Mouse (Mus musculus): Measurements from ENCODE around the gene Dpp8. TPM values are rescaled to one million over a fixed set of nuclear protein-coding genes. Genes with fewer than 3 reads are reported as not detected.

The Dpp8 gene
- total RNA-seq, 2 experiments from 2014 or later, result 166 to 172 TPM

DNA sequence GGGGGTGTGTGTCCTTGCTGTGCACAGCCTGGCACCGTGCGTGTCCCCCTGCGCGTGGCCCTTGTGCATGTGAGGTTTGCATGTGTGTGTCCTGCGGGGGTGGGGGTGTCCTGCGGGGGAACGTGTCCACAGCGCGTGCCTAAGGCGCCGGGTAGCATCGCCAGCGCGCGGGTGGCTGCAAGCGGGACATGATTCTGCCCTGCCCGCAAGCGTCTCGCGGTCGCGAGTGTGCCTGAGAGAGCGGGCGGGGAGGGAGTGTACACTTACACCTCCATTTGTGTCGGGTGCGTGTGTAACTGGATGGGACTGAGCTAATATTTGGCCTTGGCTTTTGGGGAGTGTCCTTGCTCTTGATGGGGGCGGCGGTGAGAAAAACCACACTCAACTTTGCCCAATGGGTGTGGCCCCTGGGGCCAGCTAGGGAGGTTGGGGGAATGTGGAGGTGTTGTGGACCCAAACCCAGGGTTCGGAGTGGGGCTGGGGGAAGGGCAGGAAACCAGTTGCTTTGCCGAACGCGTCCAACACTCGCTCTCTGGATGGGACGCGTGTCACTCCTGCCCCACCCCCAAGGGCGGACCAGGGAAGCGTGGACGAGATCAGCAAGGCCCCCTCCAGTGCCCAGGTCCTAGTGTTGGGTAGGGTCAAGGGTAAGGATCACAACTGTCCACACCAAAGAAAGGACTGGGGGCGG, 69.6 kb downstream of the Dpp8 start:
- no peak for TF ChIP-seq CTCF (IDR thresholded peaks at IDR 0.05)
- peak overlapping the region; percentile 86 for H3K27ac ChIP-seq
- peak; percentile 28 to 41 for DNase-seq (ENCODE audit: extremely low spot score in 1 of 2, low spot score in 2 of 2)
- intact Hi-C loops (cut with DNase I), result no loop called here
- peak overlapping the region; percentile 68 for H3K4me3 ChIP-seq

DNA sequence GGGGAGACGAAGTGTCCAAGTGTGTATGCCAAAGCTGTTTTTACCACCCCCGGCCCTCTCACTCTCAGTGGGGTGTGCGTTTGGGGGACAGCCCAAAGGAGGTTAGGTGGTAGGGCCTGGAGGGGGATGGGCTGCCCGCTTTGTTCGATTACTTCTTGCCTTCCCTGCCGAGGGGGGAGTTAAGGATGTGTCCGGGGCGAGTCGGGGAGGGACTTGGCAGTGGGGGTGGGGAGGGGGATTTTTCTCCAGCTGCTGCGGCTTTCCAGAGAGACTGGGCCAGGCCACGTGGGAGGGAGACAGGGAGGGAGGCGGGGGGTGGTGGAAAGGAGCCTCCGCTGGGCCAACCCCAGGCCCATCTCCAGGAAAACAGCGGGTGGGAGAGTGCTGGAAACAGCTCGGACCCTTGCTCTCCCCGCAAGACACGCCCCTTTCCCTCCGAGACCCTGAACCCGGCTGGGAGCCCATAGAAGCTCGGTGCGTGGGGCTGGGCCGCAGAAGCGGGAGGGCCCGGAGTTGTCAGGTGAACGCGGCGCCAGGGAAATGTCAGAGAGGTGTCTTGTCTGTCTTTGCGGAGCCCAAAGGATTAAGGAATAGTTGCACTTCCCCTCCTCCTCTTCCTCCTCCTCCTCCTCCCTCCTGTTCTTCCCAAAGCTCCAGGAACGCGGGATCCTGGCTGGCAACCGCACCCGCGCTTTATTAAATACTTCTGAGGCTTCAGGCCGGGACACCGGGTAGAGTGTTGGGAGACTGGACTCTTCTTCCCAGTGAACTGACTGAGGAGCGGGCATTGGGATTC, 70.4 kb downstream of the Dpp8 start:
- TF ChIP-seq CTCF (IDR thresholded peaks at IDR 0.05), result no peak
- peak in 1 of 2 experiments; percentile 23 for DNase-seq (ENCODE audit: extremely low spot score in 1 of 2, low spot score in 2 of 2)
- intact Hi-C loops (cut with DNase I), result no loop called here
- Histone ChIP-seq H3K4me3 (peak overlapping the region; percentile 68), H3K27ac (peak overlapping the region; percentile 86)

DNA sequence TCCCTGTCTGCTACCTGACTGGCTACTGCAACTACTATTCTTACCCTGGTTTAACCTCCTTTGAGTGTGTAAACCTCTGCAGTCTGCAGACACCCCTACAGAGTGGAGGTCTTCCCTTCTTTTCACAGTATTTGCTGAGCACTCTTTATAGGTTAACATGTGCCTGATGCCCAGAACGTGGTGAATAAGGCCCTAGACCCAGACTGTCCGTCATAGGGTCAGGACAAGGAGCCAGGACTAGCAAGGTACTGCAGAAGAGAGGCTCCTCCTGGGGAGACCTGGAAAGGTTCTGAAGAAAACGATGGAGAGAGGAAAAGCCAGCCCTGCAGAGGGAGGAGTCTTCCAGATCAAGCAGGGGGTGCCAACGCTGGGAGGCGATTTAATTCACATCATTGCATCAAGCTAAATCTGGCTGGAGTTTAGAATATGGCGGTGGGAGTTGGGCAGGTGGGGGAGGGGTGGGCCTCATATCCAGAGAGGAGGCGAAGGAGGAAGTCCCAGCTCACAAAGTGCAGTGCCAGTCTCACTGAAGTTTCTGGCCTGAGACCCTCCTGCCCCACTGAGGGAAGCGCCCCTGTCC, 71.0 kb downstream of the Dpp8 start:
- intact Hi-C loops (cut with DNase I), result no loop called here
- peak overlapping the region; percentile 68 for H3K4me3 ChIP-seq
- no peak for DNase-seq (ENCODE audit: extremely low spot score in 1 of 2, low spot score in 2 of 2)
- TF ChIP-seq CTCF (IDR thresholded peaks at IDR 0.05), result no peak
- H3K27ac ChIP-seq, result peak overlapping the region; percentile 5; the same call in 1 of the 2 replicates

DNA sequence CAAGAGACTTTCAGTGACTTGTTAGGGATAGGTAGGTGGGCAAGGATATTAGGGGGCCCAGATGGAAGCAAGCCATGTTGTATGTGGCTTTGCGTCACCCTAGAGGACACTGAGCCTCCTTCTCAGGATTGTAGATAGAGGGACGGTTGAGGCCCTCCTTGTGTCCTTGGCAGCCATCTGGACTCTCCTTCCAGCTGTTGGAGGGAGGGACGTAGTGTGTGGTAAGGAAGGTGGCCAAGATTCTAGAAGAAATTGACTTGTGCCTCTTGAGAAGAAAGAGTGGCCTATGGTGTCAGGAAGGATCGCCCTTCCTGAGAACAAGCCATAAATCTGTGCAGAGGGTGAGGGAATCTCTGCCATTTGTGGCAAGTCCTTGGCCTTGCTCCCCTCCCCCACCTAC, 74.6 kb downstream of the Dpp8 start:
- no peak for TF ChIP-seq CTCF (IDR thresholded peaks at IDR 0.05)
- Histone ChIP-seq H3K27ac (no peak overlapping the region), H3K4me3 (no peak overlapping the region)
- no peak for DNase-seq (ENCODE audit: extremely low spot score in 1 of 2, low spot score in 2 of 2)
- intact Hi-C loops (cut with DNase I), result no loop called here

DNA sequence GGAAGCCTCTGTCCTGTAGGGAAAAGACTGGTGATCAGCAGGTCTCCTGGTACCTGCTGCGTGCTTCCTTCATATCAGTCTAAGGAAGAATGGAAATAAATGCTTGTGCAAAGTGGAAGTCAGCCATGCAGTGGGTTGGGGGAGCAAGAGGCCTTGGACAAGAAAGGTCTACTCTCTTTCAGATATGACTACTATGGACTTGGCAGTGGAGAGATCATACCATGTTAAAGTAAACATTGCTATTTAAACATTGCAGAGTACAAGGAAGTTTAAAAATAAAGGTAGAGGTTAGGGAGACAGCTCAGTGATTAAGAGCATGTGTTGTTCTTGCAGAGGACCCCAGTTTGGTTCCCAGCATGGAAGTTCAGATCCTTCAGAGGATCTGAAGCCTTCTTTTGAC, 75.7 kb downstream of the Dpp8 start:
- H3K4me3 ChIP-seq, result no peak overlapping the region
- no peak for DNase-seq (ENCODE audit: extremely low spot score in 1 of 2, low spot score in 2 of 2)
- TF ChIP-seq CTCF (IDR thresholded peaks at IDR 0.05), result no peak
- no peak overlapping the region for H3K27ac ChIP-seq
- intact Hi-C loops (cut with DNase I), result no loop called here

DNA sequence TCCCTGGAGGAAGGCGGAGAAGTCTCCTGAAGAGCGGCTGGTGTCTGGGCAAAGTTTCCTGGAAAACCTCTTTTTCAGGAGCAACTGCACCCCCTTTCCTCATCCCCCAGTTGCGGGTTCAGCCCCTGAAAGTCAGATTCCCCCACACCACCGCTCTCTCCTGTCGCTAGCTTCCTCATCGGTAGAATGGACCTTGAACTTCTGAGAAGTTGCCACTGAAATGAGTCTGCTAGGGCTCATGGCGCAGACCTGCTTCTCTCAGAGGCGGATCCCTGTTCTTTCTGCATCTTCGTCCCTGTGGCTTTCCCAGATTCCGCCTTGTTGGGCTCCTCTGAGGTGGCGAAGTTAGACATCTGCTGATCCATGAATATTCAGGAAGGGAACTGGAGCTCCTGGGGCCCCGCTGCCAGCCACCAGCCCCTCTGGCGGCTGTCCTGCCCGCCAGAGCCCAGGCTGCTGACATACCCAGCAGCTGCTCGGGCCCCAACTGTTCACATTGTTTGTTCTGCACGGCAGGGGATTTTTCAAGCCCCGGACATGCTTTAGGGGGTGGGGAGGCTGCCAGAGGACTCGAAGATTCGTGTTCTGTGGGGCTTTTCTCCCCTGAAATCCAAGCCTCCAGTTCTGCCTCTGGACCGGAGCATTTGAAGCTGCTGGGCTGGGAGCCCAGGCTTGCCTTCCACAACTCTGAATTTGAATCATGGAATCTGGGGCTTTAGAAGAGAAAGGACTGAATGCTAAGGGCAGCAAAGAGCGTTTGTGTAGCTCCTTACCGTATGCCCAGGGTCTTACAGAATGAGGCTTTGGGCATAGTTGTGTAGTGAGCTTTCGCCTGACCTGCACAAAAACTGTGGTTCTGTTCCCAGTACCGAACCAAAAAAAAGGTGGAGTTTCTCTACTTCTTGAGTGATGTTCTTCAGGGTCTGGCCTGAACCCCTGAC, 77.2 kb downstream of the Dpp8 start:
- no peak overlapping the region for H3K4me3 ChIP-seq
- intact Hi-C loops (cut with DNase I), result no loop called here
- peak; percentile 21 to 37 for DNase-seq (ENCODE audit: extremely low spot score in 1 of 2, low spot score in 2 of 2)
- peak overlapping the region; percentile 75 for H3K27ac ChIP-seq
- no peak for TF ChIP-seq CTCF (IDR thresholded peaks at IDR 0.05)

DNA sequence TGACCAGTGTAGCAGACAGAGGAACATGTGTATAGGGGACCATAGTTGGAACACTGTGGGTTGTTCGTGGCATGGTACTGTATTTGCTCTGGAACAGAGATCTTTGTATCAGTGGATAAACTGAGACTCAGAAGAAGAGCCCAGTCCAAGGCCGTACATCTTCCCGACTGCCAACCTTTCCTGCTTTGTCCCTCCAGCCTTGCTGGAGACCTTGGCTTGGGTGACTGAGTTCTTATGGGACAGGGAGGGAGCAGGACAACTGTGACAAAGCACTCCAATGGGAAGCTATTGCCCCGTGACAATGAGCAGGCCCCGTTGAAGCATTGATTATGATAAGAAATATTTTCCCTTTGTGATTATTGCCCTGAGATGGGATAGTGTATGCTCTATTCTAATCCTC, 79.5 kb downstream of the Dpp8 start:
- intact Hi-C loops (cut with DNase I), result no loop called here
- DNase-seq (ENCODE audit: extremely low spot score in 1 of 2, low spot score in 2 of 2), result no peak
- no peak overlapping the region for H3K4me3 ChIP-seq
- no peak overlapping the region for H3K27ac ChIP-seq
- no peak for TF ChIP-seq CTCF (IDR thresholded peaks at IDR 0.05)

DNA sequence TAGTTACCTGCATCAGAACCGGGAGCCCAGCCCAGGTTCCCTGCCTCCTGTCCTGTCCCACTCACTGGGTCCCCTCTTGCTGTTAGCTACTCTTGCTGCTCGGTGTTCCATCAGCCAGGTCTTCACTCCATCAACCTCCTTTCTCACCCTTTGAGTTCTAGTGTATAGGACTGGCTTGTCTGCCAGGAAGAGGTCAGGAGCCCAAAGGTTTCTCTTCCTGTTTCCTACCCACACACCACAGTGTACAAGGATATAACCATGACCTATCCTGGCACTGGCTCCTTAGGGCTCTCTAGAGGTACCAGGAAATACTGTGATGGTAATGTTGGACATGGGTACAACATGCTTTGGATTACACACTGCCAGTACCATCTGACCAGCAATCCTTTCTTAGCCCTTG, 81.5 kb downstream of the Dpp8 start:
- intact Hi-C loops (cut with DNase I), result no loop called here
- TF ChIP-seq CTCF (IDR thresholded peaks at IDR 0.05), result no peak
- no peak overlapping the region for H3K27ac ChIP-seq
- no peak overlapping the region for H3K4me3 ChIP-seq
- DNase-seq (ENCODE audit: extremely low spot score in 1 of 2, low spot score in 2 of 2), result no peak

DNA sequence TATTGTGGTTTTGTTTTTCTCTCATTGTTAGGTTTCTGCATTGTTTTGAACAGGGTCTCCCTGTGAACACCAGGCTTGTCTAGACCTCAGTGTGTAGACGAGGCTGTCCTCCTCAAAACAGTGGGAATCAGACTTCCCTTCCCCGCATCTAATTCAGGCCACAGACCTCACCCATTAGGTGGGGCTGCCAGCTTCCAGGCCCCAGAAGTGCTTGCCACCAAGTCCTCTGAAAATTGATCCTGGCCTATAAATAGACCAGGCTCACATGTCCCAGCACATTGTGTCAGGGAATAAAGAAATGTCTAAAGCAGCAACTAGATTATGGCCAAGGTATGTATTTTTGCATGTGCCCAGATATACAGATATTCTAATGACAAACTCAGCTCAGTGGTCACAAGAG, 83.7 kb downstream of the Dpp8 start:
- Histone ChIP-seq H3K4me3 (no peak overlapping the region), H3K27ac (no peak overlapping the region)
- intact Hi-C loops (cut with DNase I), result no loop called here
- no peak for TF ChIP-seq CTCF (IDR thresholded peaks at IDR 0.05)
- DNase-seq (ENCODE audit: extremely low spot score in 1 of 2, low spot score in 2 of 2), result no peak

DNA sequence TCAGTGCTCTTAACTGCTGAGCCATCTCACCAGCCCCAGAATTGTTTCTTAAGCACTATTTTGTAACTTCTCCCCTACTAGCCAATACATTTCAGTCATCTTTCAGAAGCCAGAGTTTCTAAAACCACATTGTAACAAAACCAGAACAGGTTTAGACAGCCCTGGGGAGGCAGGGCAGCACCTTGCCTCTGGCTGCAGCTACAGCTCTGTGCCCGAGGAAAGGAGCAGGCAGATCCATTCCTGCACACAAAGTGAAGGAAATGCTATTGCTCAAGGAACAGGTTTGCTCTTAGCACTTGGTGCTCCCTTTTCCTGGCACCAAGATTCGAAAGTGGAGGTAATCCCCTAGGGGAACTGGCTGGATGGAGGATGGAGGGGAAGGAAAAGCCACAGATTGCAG, 85.3 kb downstream of the Dpp8 start:
- Histone ChIP-seq H3K27ac (no peak overlapping the region), H3K4me3 (no peak overlapping the region)
- intact Hi-C loops (cut with DNase I), result no loop called here
- no peak for DNase-seq (ENCODE audit: extremely low spot score in 1 of 2, low spot score in 2 of 2)
- no peak for TF ChIP-seq CTCF (IDR thresholded peaks at IDR 0.05)

DNA sequence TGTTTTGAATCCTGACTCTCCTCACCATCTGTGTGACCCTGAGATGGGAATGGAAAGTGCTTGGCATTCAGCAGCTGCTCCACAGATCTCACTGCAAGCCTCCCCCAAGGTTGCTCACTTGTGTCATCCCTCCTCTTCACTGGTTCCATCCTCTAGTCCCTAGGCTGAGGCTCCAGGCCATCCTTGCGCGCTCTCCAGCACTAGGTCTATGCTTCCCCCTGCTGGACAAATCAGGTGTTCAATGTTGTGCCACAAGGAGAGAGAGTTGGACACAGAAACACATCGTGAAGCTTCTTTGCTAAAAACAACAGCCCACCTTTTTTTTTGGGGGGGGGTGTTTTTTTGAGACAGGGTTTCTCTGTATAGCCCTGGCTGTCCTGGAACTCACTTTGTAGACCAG, 88.7 kb downstream of the Dpp8 start:
- no peak overlapping the region for H3K4me3 ChIP-seq
- DNase-seq (ENCODE audit: extremely low spot score in 1 of 2, low spot score in 2 of 2), result peak; percentile 67 to 78
- peak; percentile 79 for TF ChIP-seq CTCF (IDR thresholded peaks at IDR 0.05)
- H3K27ac ChIP-seq, result no peak overlapping the region
- intact Hi-C loops (cut with DNase I), result loop anchor here (5.0 kb wide), 2 partner anchors 39 to 89 kb away; partner anchors contain the start of gene Dpp8

Measured in left cerebral cortex, adult 2 months (tissue).